Mouse (Mus musculus) intestine, postnatal 0 days (tissue): ENCODE data around the gene Snrnp25. TPM values are rescaled to one million over a fixed set of nuclear protein-coding genes. Genes with fewer than 3 reads are reported as not detected.

Source experiments
- ATAC-seq: fragments of 200-750 bp; cut with Nextera tagmentation; 2 replicates; pipeline ENCODE4 v1.8.0; 2017; ENCODE audit warnings: mild to moderate bottlenecking, moderate TSS enrichment, moderate library complexity
- H3K27ac ChIP-seq: fragments of 300-500 bp; sonication (generic); 2 replicates; pipeline ENCODE4 v1.5.1; 2014; ENCODE audit warnings: mild to moderate bottlenecking, low read depth, low read length, moderate library complexity
- H3K27me3 ChIP-seq: fragments of 300-500 bp; sonication (generic); replicated peaks from 2 replicates; pipeline ENCODE4 v1.6.1; 2014; ENCODE audit warnings: low read length, mixed read lengths; ENCODE audit not compliant: control insufficient read depth, insufficient read depth
- H3K36me3 ChIP-seq: fragments of 300-500 bp; sonication (generic); 2 replicates; pipeline ENCODE4 v1.6.1; 2014; ENCODE audit warnings: mild to moderate bottlenecking, moderate library complexity; ENCODE audit not compliant: control insufficient read depth, insufficient read depth
- H3K4me1 ChIP-seq: fragments of 300-500 bp; sonication (generic); replicated peaks from 2 replicates; pipeline ENCODE4 v1.6.1; 2014; ENCODE audit warnings: antibody characterized with exemption, low read length, mixed read lengths; ENCODE audit not compliant: control insufficient read depth, insufficient read depth
- H3K4me2 ChIP-seq: fragments of 300-500 bp; sonication (generic); replicated peaks from 2 replicates; pipeline ENCODE4 v1.6.1; 2014; ENCODE audit warnings: low read depth, mild to moderate bottlenecking, moderate library complexity
- H3K4me3 ChIP-seq: fragments of 300-500 bp; sonication (generic); 2 replicates; pipeline ENCODE4 v1.5.1; 2014; ENCODE audit warnings: low read depth, low read length
- H3K9ac ChIP-seq: fragments of 300-500 bp; sonication (generic); 2 replicates; pipeline ENCODE4 v1.6.1; 2014; ENCODE audit warnings: mild to moderate bottlenecking, low read depth, low read length
- H3K9me3 ChIP-seq: fragments of 300-500 bp; sonication (generic); 2 replicates; pipeline ENCODE4 v1.6.1; 2016; ENCODE audit warnings: mixed run types; ENCODE audit not compliant: control insufficient read depth
- CTCF ChIP-seq: sonication (generic); IDR thresholded peaks from 2 replicates; pipeline ENCODE4 v1.5.1; 2016; ENCODE audit warnings: low read depth, mild to moderate bottlenecking, control low read depth, antibody characterized with exemption, moderate library complexity
- WGBS: fragments of 180-500 bp; shearing (Covaris S2); extraction: QIAGEN DNeasy Blood & Tissue Kit; methylation state at CpG from one replicate; pipeline ENCODE4 v1.1.7; 2014; 5-methylcytosine and 5-hydroxymethylcytosine counted together
- polyA plus RNA-seq: library from polyadenylated mRNA; unstranded; fragments of >200 nt; fragmentation: Nextera tagmentation; extraction: Ambion mirVana; gene quantifications from 2 replicates; pipeline ENCODE4 v1.2.1, GENCODE M21; 2015

Snrnp25 gene
- polyA plus RNA-seq, 1 experiment from 2014 or later: 28.0 TPM

- Histone ChIP-seq H3K9me3 (no peaks in the 10 kb centered on the region), H3K9ac (no peak overlapping the region), H3K4me2 (no peak overlapping the region; the same call in 1 of the 2 replicates), H3K27ac (peak overlapping the region; percentile 69), H3K36me3 (peaks cover 11% of the 10 kb centered on the region), H3K4me1 (peaks cover 14% of the 10 kb centered on the region; the same call in 1 of the 2 replicates), H3K27me3 (no peaks in the 10 kb centered on the region), H3K4me3 (no peak overlapping the region)
- WGBS: 38% methylated on average over 7 of the region's 7 CpGs
- no peak for TF ChIP-seq CTCF
- ATAC-seq: peak; percentile 16; the same call in 1 of the 2 replicates
Observed at GRCm38 (mm10) chr11:32225222-32226104, 20.2 kb downstream of the Snrnp25 start.

DNA sequence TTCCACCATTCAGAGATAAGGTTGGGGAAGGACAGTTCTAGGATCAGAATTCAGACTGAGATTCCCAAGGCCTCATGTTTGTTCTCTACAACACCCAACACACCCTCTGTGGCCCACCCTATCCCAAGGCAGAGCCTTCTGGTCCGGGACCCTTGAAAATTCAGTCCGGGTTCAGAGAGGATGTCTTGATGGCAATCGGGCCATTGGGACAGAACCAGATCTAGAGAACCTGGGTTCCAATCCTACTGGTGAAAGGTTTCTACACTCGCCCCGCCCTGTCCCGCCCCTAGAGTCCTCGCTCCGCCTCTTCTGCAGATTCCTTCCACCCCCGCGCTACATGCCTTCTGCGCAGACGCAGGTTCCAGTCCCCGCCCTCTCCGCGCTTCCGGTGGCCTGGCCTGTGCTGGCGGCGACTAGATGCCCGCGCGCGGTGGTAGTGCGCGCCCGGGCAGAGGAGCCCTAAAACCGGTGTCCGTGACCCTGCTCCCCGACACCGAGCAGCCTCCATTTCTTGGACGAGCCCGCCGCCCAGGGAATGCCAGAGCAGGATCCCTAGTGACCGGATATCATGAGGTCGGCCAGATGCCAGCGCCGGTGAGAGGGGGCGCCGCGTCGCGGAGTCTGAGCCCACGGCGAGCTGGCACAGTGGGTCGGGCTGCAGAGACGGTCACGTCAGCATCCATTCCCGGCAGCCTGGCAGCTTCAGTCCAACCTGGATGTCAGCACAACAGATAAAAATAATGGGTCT lies 21.1 kb downstream of the Snrnp25 start, which contains the start of gene Mpg:
Mpg (plus strand) TSS at position 382 of the 748 bp plus-strand sequence.
- H3K9ac ChIP-seq: peak within 1 kb of the TSS; percentile 77
- H3K4me2 ChIP-seq: peak within 1 kb of the TSS; percentile 86
- H3K27me3 ChIP-seq: no peaks in the 10 kb centered on the region
- WGBS: 3% methylated on average over 47 of the region's 47 CpGs
- no peaks in the 10 kb centered on the region for H3K9me3 ChIP-seq
- H3K27ac ChIP-seq: peak within 1 kb of the TSS; percentile 86
- no peak for TF ChIP-seq CTCF
- peaks cover 14% of the 10 kb centered on the region; the same call in 1 of the 2 replicates for H3K4me1 ChIP-seq
- H3K4me3 ChIP-seq: peak within 1 kb of the TSS; percentile 75
- H3K36me3 ChIP-seq: peaks cover 19% of the 10 kb centered on the region
- peak; percentile 75 for ATAC-seq

- peak overlapping the region; percentile 77 for H3K9ac ChIP-seq
- no peak for TF ChIP-seq CTCF
- ATAC-seq: no peak
- H3K4me1 ChIP-seq: peaks cover 14% of the 10 kb centered on the region; the same call in 1 of the 2 replicates
- H3K4me2 ChIP-seq: peak overlapping the region; percentile 86
- 24% methylated on average over 1 of the region's 1 CpGs for WGBS
- H3K4me3 ChIP-seq: peak overlapping the region; percentile 75
- peaks cover 26% of the 10 kb centered on the region for H3K36me3 ChIP-seq
- H3K27me3 ChIP-seq: no peaks in the 10 kb centered on the region
- H3K27ac ChIP-seq: peak overlapping the region; percentile 86; the same call in 1 of the 2 replicates
- H3K9me3 ChIP-seq: no peaks in the 10 kb centered on the region
Observed at GRCm38 (mm10) chr11:32227041-32227440, 21.8 kb downstream of the Snrnp25 start.

DNA sequence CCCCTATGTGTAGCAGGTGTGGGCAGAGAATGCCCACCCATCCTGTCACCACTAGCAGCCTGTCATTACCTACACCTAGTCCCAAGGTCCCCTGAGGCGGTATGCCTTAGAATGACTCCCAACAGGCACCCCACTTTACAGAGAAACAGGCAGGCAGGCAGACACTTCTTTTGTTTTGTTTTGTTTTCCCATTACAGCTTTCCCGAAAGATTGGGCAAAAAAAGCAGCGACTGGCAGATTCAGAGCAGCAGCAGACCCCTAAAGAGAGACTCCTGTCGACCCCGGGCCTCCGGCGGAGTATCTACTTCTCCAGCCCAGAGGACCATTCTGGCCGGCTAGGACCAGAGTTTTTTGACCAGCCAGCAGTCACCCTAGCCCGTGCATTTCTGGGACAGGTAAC lies 22.3 kb downstream of the Snrnp25 start:
- no peaks in the 10 kb centered on the region for H3K9me3 ChIP-seq
- TF ChIP-seq CTCF: no peak
- no peak overlapping the region for H3K4me3 ChIP-seq
- no peak overlapping the region for H3K9ac ChIP-seq
- WGBS: 93% methylated on average over 9 of the region's 9 CpGs
- peaks cover 11% of the 10 kb centered on the region; the same call in 1 of the 2 replicates for H3K4me1 ChIP-seq
- no peak overlapping the region for H3K27ac ChIP-seq
- ATAC-seq: no peak
- H3K4me2 ChIP-seq: no peak overlapping the region
- H3K27me3 ChIP-seq: no peaks in the 10 kb centered on the region
- peaks cover 31% of the 10 kb centered on the region for H3K36me3 ChIP-seq

DNA sequence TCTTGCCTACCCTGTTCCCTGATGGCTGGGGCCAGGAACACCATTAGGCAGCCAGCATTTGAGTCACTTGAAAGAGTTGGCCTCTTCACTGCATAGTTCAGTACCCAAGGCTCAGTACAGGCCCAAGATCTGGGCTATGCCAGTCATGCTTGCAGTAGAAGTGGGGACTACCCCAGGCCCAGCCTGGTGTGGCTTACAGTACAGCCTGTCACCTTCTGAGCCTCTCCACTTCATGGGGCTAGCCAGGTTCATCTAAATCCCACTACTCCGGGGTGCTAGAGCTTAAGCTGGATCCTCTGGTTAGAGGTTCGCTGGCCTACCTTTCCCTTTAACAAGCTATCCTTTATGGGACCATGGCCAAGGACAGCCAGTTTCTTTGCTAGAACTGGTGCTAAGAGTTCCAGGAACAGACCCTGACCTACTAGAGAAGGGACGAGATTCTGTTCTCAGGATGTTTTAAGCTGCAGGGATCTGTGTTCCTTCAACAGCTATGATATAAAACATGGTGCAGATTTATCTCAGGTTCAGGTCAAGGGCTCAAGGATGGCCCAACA lies 23.2 kb downstream of the Snrnp25 start:
- H3K4me2 ChIP-seq: no peak overlapping the region
- no peak for TF ChIP-seq CTCF
- WGBS: 88% methylated on average over 3 of the region's 3 CpGs
- H3K27me3 ChIP-seq: no peaks in the 10 kb centered on the region
- H3K4me1 ChIP-seq: peaks cover 10% of the 10 kb centered on the region; the same call in 1 of the 2 replicates
- ATAC-seq: no peak
- H3K4me3 ChIP-seq: no peak overlapping the region
- no peak overlapping the region for H3K27ac ChIP-seq
- H3K36me3 ChIP-seq: peaks cover 33% of the 10 kb centered on the region
- H3K9me3 ChIP-seq: no peaks in the 10 kb centered on the region
- no peak overlapping the region for H3K9ac ChIP-seq

DNA sequence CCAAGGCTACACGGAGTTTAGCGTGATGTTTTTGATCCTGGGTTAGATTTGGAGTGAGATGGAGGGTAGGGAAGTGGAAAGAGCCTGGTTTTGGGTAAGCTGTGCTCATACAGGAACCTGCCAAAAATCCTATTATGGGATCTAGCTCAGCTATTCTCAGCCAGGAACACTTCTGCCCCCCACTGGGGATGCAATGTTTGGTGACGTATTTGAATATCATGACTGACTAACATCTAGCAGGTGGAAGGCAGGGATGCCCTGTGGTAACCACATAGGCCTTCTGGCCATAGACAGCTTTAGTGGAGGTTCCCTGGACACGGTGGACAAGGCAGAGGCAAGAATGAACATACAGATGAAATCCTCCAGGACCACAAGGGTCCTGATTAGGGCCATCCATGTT lies 25.0 kb downstream of the Snrnp25 start:
- Histone ChIP-seq H3K27me3 (no peaks in the 10 kb centered on the region), H3K9ac (no peak overlapping the region), H3K4me2 (no peak overlapping the region), H3K27ac (no peak overlapping the region), H3K9me3 (no peaks in the 10 kb centered on the region), H3K4me1 (peaks cover 6% of the 10 kb centered on the region; the same call in 1 of the 2 replicates), H3K4me3 (no peak overlapping the region), H3K36me3 (peaks cover 48% of the 10 kb centered on the region)
- no peak for ATAC-seq
- WGBS: 86% methylated on average over 4 of the region's 4 CpGs
- TF ChIP-seq CTCF: 0 out of 2 replicates have a peak, but pooled peaks have one; percentile 15
